Mouse (Mus musculus) embryonic facial prominence, embryonic 10.5 days (tissue): ENCODE data around the gene Dock4. TPM values are rescaled to one million over a fixed set of nuclear protein-coding genes. Genes with fewer than 3 reads are reported as not detected.

Experiments
- DNase-seq: peaks from one replicate; pipeline ENCODE4 v3.0.0-alpha.2; 2017; ENCODE audit warnings: low spot score
- H3K27ac ChIP-seq: fragments of 300-500 bp; sonication (generic); replicated peaks from 2 replicates; pipeline ENCODE4 v1.5.1; 2016; ENCODE audit warnings: mild to moderate bottlenecking
- H3K27me3 ChIP-seq: fragments of 300-500 bp; sonication (generic); replicated peaks from 2 replicates; pipeline ENCODE4 v1.6.1; 2016; ENCODE audit warnings: low read depth, mild to moderate bottlenecking; ENCODE audit not compliant: poor library complexity, severe bottlenecking
- H3K36me3 ChIP-seq: fragments of 300-500 bp; sonication (generic); replicated peaks from 2 replicates; pipeline ENCODE4 v1.6.1; 2016; ENCODE audit warnings: mild to moderate bottlenecking, moderate library complexity
- H3K4me1 ChIP-seq: fragments of 300-500 bp; sonication (generic); 2 replicates; pipeline ENCODE4 v1.6.1; 2016
- H3K4me3 ChIP-seq: fragments of 300-500 bp; sonication (generic); 2 replicates; pipeline ENCODE4 v1.5.1; 2016; ENCODE audit warnings: mild to moderate bottlenecking, moderate library complexity
- H3K9me3 ChIP-seq: fragments of 300-500 bp; sonication (generic); 2 replicates; pipeline ENCODE4 v1.6.1; 2016; ENCODE audit warnings: mild to moderate bottlenecking
- WGBS: fragments of 180-500 bp; shearing (Covaris S2); methylation state at CpG from one replicate; pipeline ENCODE4 v1.1.7; 2016; 5-methylcytosine and 5-hydroxymethylcytosine counted together
- polyA plus RNA-seq: library from polyadenylated mRNA; unstranded; fragments of >200 nt; fragmentation: Nextera tagmentation; extraction: Ambion mirVana; gene quantifications from 2 replicates; pipeline ENCODE4 v1.2.1, GENCODE M21; 2016

Gene Dock4
- polyA plus RNA-seq, 1 experiment from 2014 or later, result 19.5 TPM

GRCm38 (mm10) chr12:40499627-40500329 lies 54.0 kb downstream of the Dock4 start:
- H3K4me3 ChIP-seq, result no peak overlapping the region
- H3K27ac ChIP-seq, result no peak overlapping the region
- H3K27me3 ChIP-seq, result no peaks in the 10 kb centered on the region
- no peaks in the 10 kb centered on the region for H3K9me3 ChIP-seq
- peak; percentile 30 for DNase-seq
- H3K36me3 ChIP-seq, result no peaks in the 10 kb centered on the region
- peaks cover 30% of the 10 kb centered on the region for H3K4me1 ChIP-seq
- WGBS, result 42% methylated on average over 5 of the region's 5 CpGs

GRCm38 (mm10) chr12:40501141-40501540 lies 55.4 kb downstream of the Dock4 start:
- Histone ChIP-seq H3K4me1 (peaks cover 29% of the 10 kb centered on the region), H3K27me3 (no peaks in the 10 kb centered on the region), H3K36me3 (no peaks in the 10 kb centered on the region), H3K27ac (no peak overlapping the region), H3K9me3 (no peaks in the 10 kb centered on the region), H3K4me3 (no peak overlapping the region)
- no peak for DNase-seq
- 75% methylated on average over 1 of the region's 1 CpGs for WGBS

- H3K4me1 ChIP-seq, result peaks cover 23% of the 10 kb centered on the region
- 86% methylated on average over 3 of the region's 3 CpGs for WGBS
- no peak for DNase-seq
These were observed 57.8 kb downstream of the Dock4 start for GRCm38 (mm10) chr12:40503520-40503919.

GRCm38 (mm10) chr12:40504687-40505086 lies 58.9 kb downstream of the Dock4 start:
- H3K27me3 ChIP-seq, result no peaks in the 10 kb centered on the region
- 81% methylated on average over 3 of the region's 3 CpGs for WGBS
- no peak for DNase-seq
- no peaks in the 10 kb centered on the region for H3K9me3 ChIP-seq
- H3K36me3 ChIP-seq, result no peaks in the 10 kb centered on the region
- no peak overlapping the region for H3K27ac ChIP-seq
- no peak overlapping the region for H3K4me3 ChIP-seq
- H3K4me1 ChIP-seq, result peaks cover 12% of the 10 kb centered on the region

More at GRCm38 (mm10) chr12:40503520-40503919, 57.8 kb downstream of the Dock4 start:
- H3K36me3 ChIP-seq, result no peaks in the 10 kb centered on the region
- H3K27ac ChIP-seq, result no peak overlapping the region
- H3K9me3 ChIP-seq, result no peaks in the 10 kb centered on the region
- no peaks in the 10 kb centered on the region for H3K27me3 ChIP-seq
- H3K4me3 ChIP-seq, result no peak overlapping the region

- 64% methylated on average over 4 of the region's 4 CpGs for WGBS
- H3K9me3 ChIP-seq, result no peaks in the 10 kb centered on the region
- H3K4me1 ChIP-seq, result peaks cover 10% of the 10 kb centered on the region
- H3K36me3 ChIP-seq, result no peaks in the 10 kb centered on the region
- no peak overlapping the region for H3K4me3 ChIP-seq
- DNase-seq, result peak; percentile 21
- H3K27ac ChIP-seq, result no peak overlapping the region
- H3K27me3 ChIP-seq, result no peaks in the 10 kb centered on the region
These were observed 62.2 kb downstream of the Dock4 start for GRCm38 (mm10) chr12:40507823-40508390.

- no peak for DNase-seq
- Histone ChIP-seq H3K4me1 (peaks cover 12% of the 10 kb centered on the region), H3K4me3 (no peak overlapping the region), H3K27ac (no peak overlapping the region), H3K36me3 (no peaks in the 10 kb centered on the region), H3K9me3 (no peaks in the 10 kb centered on the region), H3K27me3 (no peaks in the 10 kb centered on the region)
- WGBS, result 62% methylated on average over 8 of the region's 8 CpGs
These were observed 62.7 kb downstream of the Dock4 start for GRCm38 (mm10) chr12:40508416-40508815.

GRCm38 (mm10) chr12:40511643-40512369 lies 66.1 kb downstream of the Dock4 start:
- Histone ChIP-seq H3K27me3 (no peaks in the 10 kb centered on the region), H3K27ac (no peak overlapping the region), H3K4me3 (no peak overlapping the region), H3K4me1 (peaks cover 23% of the 10 kb centered on the region), H3K36me3 (no peaks in the 10 kb centered on the region), H3K9me3 (no peaks in the 10 kb centered on the region)
- DNase-seq, result no peak
- WGBS, result 72% methylated on average over 8 of the region's 8 CpGs

- H3K27me3 ChIP-seq, result no peaks in the 10 kb centered on the region
- no peaks in the 10 kb centered on the region for H3K9me3 ChIP-seq
- H3K36me3 ChIP-seq, result no peaks in the 10 kb centered on the region
- no peak for DNase-seq
- H3K27ac ChIP-seq, result no peak overlapping the region
- H3K4me1 ChIP-seq, result peaks cover 23% of the 10 kb centered on the region
- 89% methylated on average over 2 of the region's 2 CpGs for WGBS
- H3K4me3 ChIP-seq, result no peak overlapping the region
These were observed 66.6 kb downstream of the Dock4 start for GRCm38 (mm10) chr12:40512370-40512693.

- 81% methylated on average over 7 of the region's 7 CpGs for WGBS
- Histone ChIP-seq H3K36me3 (no peaks in the 10 kb centered on the region), H3K4me3 (no peak overlapping the region), H3K4me1 (peaks cover 19% of the 10 kb centered on the region), H3K27ac (no peak overlapping the region), H3K27me3 (no peaks in the 10 kb centered on the region), H3K9me3 (no peaks in the 10 kb centered on the region)
- no peak for DNase-seq
These were observed 67.2 kb downstream of the Dock4 start for GRCm38 (mm10) chr12:40512994-40513393.

- Histone ChIP-seq H3K27ac (no peak overlapping the region), H3K36me3 (no peaks in the 10 kb centered on the region), H3K27me3 (no peaks in the 10 kb centered on the region), H3K4me3 (no peak overlapping the region), H3K9me3 (no peaks in the 10 kb centered on the region), H3K4me1 (peaks cover 14% of the 10 kb centered on the region; the same call in 1 of the 2 replicates)
- WGBS, result 84% methylated on average over 6 of the region's 6 CpGs
- no peak for DNase-seq
These were observed 68.3 kb downstream of the Dock4 start for GRCm38 (mm10) chr12:40514021-40514420.

GRCm38 (mm10) chr12:40522468-40522867 lies 76.7 kb downstream of the Dock4 start:
- 88% methylated on average over 4 of the region's 4 CpGs for WGBS
- no peak for DNase-seq
- no peak overlapping the region for H3K27ac ChIP-seq

GRCm38 (mm10) chr12:40523020-40523419 lies 77.3 kb downstream of the Dock4 start:
- no peak overlapping the region for H3K4me3 ChIP-seq
- no peak for DNase-seq
- H3K36me3 ChIP-seq, result no peaks in the 10 kb centered on the region
- no peaks in the 10 kb centered on the region for H3K27me3 ChIP-seq
- WGBS, result 87% methylated on average over 4 of the region's 4 CpGs
- no peaks in the 10 kb centered on the region for H3K9me3 ChIP-seq
- H3K4me1 ChIP-seq, result no peaks in the 10 kb centered on the region
- no peak overlapping the region for H3K27ac ChIP-seq

More at GRCm38 (mm10) chr12:40522468-40522867, 76.7 kb downstream of the Dock4 start:
- H3K4me1 ChIP-seq, result no peaks in the 10 kb centered on the region
- no peaks in the 10 kb centered on the region for H3K36me3 ChIP-seq
- no peaks in the 10 kb centered on the region for H3K9me3 ChIP-seq
- no peaks in the 10 kb centered on the region for H3K27me3 ChIP-seq
- no peak overlapping the region for H3K4me3 ChIP-seq

GRCm38 (mm10) chr12:40525045-40525444 lies 79.3 kb downstream of the Dock4 start:
- Histone ChIP-seq H3K4me3 (no peak overlapping the region), H3K27ac (no peak overlapping the region), H3K4me1 (peaks cover 5% of the 10 kb centered on the region), H3K9me3 (no peaks in the 10 kb centered on the region), H3K27me3 (no peaks in the 10 kb centered on the region), H3K36me3 (no peaks in the 10 kb centered on the region)
- DNase-seq, result no peak
- 92% methylated on average over 3 of the region's 3 CpGs for WGBS
